Mouse (Mus musculus) gastrocnemius, adult 2 months (tissue): ENCODE measurements around the gene C4b. TPM values are rescaled to one million over a fixed set of nuclear protein-coding genes. Genes with fewer than 3 reads are reported as not detected.
"Not testable (repeated sequence)": the region's sequence is repeated elsewhere in the genome, so short reads cannot be mapped to it uniquely, and the experiment has no call there.

Experiments used
- DNase-seq: peaks from one replicate; pipeline ENCODE4 v3.0.0; 2022
- H3K27ac ChIP-seq: fragments of 200-600 bp; 2 replicates; pipeline ENCODE4 v1.8.1; 2022; ENCODE audit warnings: mild to moderate bottlenecking
- H3K4me3 ChIP-seq: fragments of 200-600 bp; 2 replicates; pipeline ENCODE4 v1.8.1; 2022; ENCODE audit warnings: mild to moderate bottlenecking, moderate library complexity
- CTCF ChIP-seq: fragments of 200-600 bp; IDR thresholded peaks from 2 replicates; pipeline ENCODE4 v1.8.1; 2022; ENCODE audit warnings: antibody characterized with exemption, mild to moderate bottlenecking, moderate library complexity
- intact Hi-C: fragments of 180-260 bp; cut with DNase I; formaldehyde crosslinking; loops from one replicate; pipeline ENCODE4 v1.15.1; 2025
- long read RNA-seq, 2 experiments: library from polyadenylated mRNA; stranded (forward); transcript quantifications; one replicate each; pipeline ENCODE4 v2.0.0; 2021
- total RNA-seq, 2 experiments: library from RNA; stranded (reverse); gene quantifications; 2 replicates each; pipeline ENCODE4 v1.2.3; 2021

C4b gene
- 1 to 10 TPM; 2.4 to 3.4 TPM for total RNA-seq
- long read RNA-seq, experiment 1, partial matches to known transcripts, result 1 of 3 reads
- long read RNA-seq, experiment 1, other reads (novel, unspliced or antisense), result 1 of 3 reads
- long read RNA-seq, experiment 2, result 0 reads

GRCm38 (mm10) chr17:34743719-34744118 is at the start of gene C4b:
C4b (minus strand) TSS chr17:34743882.
- intact Hi-C loops, result no loop called here
- H3K27ac ChIP-seq, result no peak within 1 kb of the TSS
- TF ChIP-seq CTCF, result no peak
- DNase-seq, result peak; percentile 43
- H3K4me3 ChIP-seq, result no peak within 1 kb of the TSS

GRCm38 (mm10) chr17:34777680-34778325 is 34.1 kb upstream of the C4b start:
- intact Hi-C loops, result no loop called here
- Histone ChIP-seq H3K27ac (no peak overlapping the region), H3K4me3 (no peak overlapping the region)
- DNase-seq, result no peak
- TF ChIP-seq CTCF, result no peak

- Histone ChIP-seq H3K27ac (no peak overlapping the region), H3K4me3 (no peak overlapping the region)
- intact Hi-C loops, result no loop called here
- TF ChIP-seq CTCF, result no peak
- DNase-seq, result no peak
Observed at GRCm38 (mm10) chr17:34761471-34761870, 17.8 kb upstream of the C4b start.

GRCm38 (mm10) chr17:34746531-34746930 is 2.8 kb upstream of the C4b start:
- DNase-seq, result no peak
- no peak for TF ChIP-seq CTCF
- Histone ChIP-seq H3K27ac (no peak overlapping the region), H3K4me3 (no peak overlapping the region)
- intact Hi-C loops, result no loop called here

GRCm38 (mm10) chr17:34745166-34745565 is 1.5 kb upstream of the C4b start:
- H3K4me3 ChIP-seq, DNase-seq, intact Hi-C loops, H3K27ac ChIP-seq: not testable (repeated sequence)

- H3K27ac ChIP-seq, H3K4me3 ChIP-seq, DNase-seq, intact Hi-C loops: not testable (repeated sequence)
Observed at GRCm38 (mm10) chr17:34744611-34745010, 929 bp upstream of the C4b start.

GRCm38 (mm10) chr17:34744206-34744605 is 524 bp upstream of the C4b start:
- TF ChIP-seq CTCF, result no peak
- Histone ChIP-seq H3K27ac (no peak overlapping the region), H3K4me3 (no peak overlapping the region)
- DNase-seq, result no peak
- intact Hi-C loops, result no loop called here

GRCm38 (mm10) chr17:34740280-34740679 is 3.4 kb downstream of the C4b start:
- Histone ChIP-seq H3K27ac (no peak overlapping the region), H3K4me3 (no peak overlapping the region)
- DNase-seq, result no peak
- intact Hi-C loops, result no loop called here
- TF ChIP-seq CTCF, result no peak

GRCm38 (mm10) chr17:34739708-34740107 is 4.0 kb downstream of the C4b start:
- intact Hi-C loops, DNase-seq, H3K4me3 ChIP-seq, H3K27ac ChIP-seq: not testable (repeated sequence)

- H3K4me3 ChIP-seq, H3K27ac ChIP-seq, DNase-seq, intact Hi-C loops: not testable (repeated sequence)
Observed at GRCm38 (mm10) chr17:34737466-34737865, 6.2 kb downstream of the C4b start.

GRCm38 (mm10) chr17:34729779-34730553 is 13.7 kb downstream of the C4b start:
- H3K27ac ChIP-seq, H3K4me3 ChIP-seq, DNase-seq, intact Hi-C loops: not testable (repeated sequence)

GRCm38 (mm10) chr17:34729155-34729554 is 14.5 kb downstream of the C4b start:
- H3K27ac ChIP-seq, intact Hi-C loops, DNase-seq: not testable (repeated sequence)

GRCm38 (mm10) chr17:34727887-34728286 is 15.8 kb downstream of the C4b start:
- DNase-seq, result no peak
- no peak for TF ChIP-seq CTCF
- intact Hi-C loops, result no loop called here

More at GRCm38 (mm10) chr17:34729155-34729554, 14.5 kb downstream of the C4b start:
- not testable (repeated sequence) for H3K4me3 ChIP-seq

More at GRCm38 (mm10) chr17:34727887-34728286, 15.8 kb downstream of the C4b start:
- H3K4me3 ChIP-seq, result no peak overlapping the region
- H3K27ac ChIP-seq, result no peak overlapping the region
